Mouse (Mus musculus) activated CD4-positive, CD25-positive, alpha-beta regulatory T cell, adult 4 months (primary cell): ENCODE results near the gene S100a14. TPM values are rescaled to one million over a fixed set of nuclear protein-coding genes. Genes with fewer than 3 reads are reported as not detected.

ENCODE experiments used
- ATAC-seq: one replicate; pipeline ENCODE4 v1.8.0; 2017
- polyA plus RNA-seq, 2 experiments: library from polyadenylated mRNA; unstranded; fragments of 100-300 nt; shearing (Covaris generic); gene quantifications; one replicate each; pipeline ENCODE4 v1.2.1; 2017

Gene S100a14
- under 1 TPM in 1 of 2 experiments, not detected in 1; 0.47 TPM for polyA plus RNA-seq

DNA sequence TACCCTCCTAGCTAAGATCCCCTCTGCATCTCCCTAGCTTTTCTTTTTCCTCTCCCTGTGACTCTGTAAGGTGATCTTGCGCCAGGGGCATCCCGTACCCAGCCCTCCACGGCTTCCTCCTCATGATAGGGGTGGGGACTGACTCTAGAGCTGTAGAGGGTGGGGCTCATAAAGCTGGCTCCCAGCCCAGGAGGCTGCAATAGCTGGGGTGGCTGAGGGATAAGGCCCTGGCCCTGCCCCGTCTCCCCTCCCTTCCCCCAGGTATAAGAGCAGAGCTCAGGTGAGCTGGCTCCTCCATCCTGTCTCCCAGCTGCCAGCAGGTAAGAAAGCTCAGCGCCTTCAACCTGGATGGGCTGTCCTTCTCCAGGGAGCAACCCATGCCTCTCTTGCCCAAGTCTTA, at the start of gene S100a14:
TSS of gene S100a14 (plus strand) at position 277 of the 400 bp plus-strand sequence.
- no peak for ATAC-seq

DNA sequence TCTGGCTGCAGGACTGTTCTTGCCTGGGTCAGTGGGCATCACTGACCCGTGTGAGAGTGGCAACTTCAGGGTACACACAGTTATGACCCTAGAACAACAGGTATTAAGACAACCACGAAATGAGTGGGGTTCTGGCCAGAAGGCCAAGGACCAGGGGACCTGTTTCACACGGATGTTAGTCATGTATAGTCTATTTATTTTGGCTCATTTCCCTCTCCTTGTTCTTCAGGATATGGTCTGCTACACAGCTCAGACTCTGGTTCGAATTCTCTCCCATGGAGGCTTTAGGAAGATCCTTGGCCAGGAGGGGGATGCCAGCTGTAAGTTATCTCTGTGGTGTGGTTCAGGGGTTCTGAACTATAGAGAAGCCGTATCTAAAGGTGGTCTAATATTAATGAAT, 39.7 kb upstream of the S100a14 start:
- ATAC-seq, result no peak

DNA sequence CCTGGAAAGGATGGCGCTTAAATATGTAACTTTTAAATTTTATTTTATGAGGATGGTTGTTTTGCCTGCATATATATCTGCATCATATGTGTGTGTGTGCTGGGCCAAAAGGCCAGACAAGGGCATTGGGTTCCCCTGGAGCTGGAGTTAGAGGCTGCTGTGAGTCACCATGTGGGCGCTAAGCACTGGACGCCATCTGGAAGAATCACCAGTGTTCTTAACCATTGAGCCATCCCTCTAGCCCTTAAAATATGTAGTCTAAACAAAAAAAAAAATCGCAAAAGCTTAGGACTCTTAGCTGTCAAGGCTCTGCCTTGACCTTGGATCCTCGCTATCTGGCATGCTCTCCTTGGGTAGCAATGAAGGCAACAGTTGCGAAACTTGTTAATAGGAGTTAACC, 38.1 kb upstream of the S100a14 start:
- no peak for ATAC-seq

DNA sequence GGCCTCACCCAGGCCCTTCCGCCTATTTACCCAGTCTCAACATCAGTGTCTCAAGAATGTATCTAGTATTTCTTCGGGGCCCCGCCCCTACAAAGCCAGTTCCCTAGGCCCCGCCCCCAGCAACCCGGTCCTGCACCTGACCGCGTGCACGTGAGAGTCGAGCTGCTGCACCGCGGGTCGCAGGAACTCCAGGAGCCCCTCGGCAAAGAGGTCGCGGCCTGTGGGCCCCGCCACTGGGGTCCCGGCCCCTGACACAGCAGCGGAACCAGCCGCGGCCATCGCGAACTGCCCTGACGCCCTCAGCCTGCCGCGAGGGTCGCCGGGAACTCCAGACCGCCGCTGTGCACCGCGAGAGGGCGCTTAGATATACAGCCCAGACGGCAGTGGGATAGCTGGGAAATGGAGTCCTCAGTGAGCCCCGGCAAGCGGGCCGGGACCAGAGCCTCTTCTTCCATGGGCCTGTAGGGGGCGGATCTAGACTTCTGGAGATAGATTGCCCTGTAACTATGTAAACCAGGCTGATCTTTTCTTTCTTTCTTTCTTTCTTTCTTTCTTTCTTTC, 35.9 kb upstream of the S100a14 start, which contains the start of gene Snapin:
TSS of gene Snapin (minus strand) at position 338 of the 561 bp plus-strand sequence.
- peak; percentile 98 for ATAC-seq

DNA sequence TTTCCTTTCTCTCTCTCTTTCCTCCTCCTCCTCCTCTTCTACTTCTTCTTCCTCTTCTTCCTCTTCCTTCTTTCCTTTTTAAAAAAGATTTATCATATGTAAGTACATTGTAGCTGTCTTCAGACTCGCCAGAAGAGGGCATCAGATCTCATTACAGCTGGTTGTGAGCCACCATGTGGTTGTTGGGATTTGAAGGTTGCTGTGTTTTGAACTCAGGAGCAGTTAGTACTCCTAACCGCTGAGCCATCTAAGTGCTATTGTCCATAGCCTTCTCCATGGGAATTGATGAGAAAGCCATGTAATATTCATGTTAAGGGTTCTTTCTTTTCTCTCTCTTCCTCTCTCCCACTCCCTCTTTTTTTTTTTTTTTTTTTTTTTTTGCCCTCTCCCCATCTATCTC, 35.3 kb upstream of the S100a14 start:
- peak; percentile 29 for ATAC-seq

DNA sequence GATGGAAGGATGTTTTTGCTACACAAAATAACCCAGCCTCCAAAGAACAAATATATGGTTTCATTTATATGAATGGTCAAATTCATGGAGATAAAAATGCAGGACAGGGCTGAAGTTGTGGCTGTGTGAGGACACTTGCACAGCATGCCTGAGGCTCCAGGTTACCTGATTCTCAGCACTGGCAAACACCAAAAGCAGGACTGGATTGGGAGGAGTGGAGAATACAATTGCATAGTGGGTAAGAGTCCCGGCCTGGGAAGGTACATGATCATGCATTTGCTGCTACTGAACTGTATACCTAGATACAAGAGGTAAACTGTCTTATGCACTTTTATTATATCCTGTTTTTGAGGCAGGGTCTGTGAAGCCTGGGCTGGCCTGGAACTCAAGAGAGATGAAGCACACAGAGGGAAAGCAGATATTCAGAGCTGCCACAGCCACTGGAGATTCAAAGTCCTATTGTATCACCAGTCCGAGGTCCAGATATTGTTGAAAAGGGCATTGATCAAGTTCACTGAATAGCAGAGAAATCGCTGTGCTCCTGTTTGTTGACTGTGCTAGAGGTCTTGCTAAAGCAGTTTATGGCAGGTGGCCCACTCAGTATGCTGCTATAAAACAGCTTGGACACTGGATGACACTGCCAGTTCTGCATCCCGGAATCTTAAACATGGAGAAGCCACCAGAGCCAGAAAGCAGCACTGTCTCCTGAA, 32.7 kb upstream of the S100a14 start:
- ATAC-seq, result no peak

DNA sequence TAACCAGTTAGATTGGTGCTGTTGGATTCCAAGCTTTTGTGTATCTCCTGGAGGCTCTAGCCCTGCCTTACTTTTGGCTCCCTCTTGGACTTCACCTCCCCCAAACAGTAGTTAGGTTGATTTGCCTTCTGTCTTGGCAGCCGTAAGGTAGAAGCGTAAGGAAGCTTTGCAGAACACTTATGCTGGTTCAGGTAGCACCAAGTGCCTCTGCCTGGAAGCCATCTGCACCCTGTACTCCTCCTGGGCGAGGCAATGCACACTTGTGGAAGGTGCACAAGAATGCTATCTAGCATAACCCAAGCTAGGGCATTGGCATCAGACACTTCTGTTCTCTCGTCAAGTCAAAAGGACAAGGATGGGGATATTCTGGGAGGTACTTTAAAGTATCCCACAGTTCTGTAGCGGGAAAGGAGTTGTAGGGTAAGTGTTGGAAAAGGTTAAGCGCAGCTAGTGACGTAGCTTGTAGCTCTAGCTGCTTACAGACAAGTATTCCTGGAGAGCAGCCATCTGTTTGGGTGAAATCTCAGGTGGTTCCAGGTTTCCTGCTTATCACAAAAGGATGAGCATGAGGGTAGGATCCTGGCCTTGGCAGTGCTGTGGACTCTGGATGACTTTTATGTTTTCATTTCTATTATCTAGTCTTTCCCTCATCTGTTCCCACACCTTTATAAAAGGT, 30.7 kb upstream of the S100a14 start:
- ATAC-seq, result no peak

DNA sequence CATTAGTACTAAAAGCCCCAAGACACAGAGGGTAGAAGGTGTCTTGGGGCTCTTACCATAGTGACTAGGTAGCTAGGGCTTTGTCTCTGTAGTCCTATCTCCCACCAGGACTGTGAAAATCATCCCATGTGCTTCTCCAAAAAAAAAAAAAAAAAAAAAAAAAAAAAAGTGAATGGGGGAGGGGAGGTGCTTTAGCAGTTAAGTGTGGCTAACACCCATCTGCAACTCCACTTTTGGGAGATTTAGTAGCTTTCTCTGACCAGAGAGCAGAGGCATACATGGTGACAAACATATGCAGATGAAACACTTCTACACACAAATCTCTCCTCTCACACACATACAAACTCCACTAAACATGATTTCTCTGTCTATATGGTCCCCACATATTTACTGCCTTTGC, 29.1 kb upstream of the S100a14 start:
- ATAC-seq, result no peak

DNA sequence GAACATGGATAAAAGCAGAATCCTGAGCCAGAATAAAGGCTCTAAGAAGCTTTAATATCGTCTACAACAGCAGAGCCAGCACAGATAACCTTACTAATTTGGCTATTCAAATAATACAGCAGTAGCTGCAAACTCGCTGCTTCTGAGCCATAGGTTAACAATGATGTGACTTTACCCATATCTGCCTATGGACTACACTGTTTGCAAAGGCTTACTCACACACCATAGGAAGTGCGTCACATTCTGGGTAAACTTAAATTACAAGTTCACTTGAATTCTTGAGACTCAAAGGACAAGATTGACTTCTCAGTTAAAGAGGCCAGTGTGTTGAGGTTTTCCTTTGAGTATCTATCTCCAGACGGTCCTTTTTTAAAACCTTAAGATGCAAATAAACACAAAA, 23.2 kb upstream of the S100a14 start:
- no peak for ATAC-seq

DNA sequence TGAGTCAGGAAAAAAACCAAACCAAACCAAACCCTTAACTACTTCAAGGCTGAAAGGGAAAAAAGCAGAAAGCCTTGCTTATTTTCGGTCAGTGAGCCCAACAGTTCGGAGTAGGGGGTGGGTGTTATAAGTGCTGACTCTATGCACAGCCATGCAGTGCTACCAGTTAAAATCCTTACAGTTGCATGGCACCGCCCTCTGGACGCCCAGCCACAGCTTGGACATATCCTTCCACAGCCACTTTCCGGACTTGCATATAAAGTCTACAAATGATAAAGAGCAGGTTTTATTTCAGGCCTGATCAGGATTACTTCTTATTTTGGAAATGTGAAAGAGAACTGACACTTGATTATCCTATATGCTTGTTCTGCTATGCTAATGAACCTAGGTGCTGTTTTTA, 21.4 kb upstream of the S100a14 start:
- no peak for ATAC-seq

DNA sequence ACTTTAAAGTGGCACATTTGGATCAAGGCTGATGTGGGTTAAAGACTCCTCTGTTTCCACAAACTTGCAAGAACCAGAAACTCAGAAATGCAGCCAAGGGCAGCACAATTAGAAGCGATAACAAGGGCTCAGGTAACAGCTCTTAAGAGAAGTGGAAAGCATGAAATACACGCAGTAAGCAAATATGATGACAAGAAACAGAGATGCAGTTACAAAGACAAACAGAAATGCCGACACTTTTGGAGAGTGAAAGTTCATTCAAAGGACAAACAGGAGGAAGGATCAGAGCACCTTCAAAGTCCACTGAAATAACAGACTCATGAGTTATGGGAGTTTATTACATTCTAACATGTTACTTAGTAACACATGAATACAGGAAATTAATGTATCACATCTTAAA, 20.3 kb upstream of the S100a14 start:
- no peak for ATAC-seq

DNA sequence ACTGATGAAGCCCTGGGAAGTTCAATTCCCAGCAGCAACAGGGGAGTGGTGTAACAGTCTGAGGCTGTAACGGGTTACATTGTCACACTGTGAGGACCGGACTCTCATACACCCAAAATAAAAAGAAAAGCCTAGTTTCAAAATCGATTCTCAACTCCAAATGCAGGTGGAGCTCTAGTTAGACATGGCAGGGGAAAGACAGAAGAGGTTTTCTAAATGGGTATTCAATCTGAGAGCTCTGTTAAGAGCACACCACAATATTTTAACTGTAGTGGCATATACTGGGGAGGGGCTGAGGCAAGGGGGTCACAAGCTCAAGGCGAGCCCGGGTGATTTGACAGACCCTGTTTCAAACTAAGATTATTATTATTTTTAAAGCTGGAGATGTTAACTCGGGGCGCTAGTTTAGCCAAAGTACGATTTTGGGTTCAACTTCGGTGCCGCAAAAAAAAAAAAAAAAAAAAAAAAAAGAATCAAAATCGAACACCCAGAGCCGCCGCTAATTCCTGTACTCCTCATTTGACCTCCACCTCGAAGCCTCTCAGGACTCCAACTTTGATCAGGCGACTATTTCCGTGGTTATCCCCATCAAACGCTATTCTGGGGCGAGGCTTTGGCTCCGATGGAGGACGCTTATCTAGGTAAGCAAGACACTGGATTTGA, 18.2 kb upstream of the S100a14 start:
- no peak for ATAC-seq

DNA sequence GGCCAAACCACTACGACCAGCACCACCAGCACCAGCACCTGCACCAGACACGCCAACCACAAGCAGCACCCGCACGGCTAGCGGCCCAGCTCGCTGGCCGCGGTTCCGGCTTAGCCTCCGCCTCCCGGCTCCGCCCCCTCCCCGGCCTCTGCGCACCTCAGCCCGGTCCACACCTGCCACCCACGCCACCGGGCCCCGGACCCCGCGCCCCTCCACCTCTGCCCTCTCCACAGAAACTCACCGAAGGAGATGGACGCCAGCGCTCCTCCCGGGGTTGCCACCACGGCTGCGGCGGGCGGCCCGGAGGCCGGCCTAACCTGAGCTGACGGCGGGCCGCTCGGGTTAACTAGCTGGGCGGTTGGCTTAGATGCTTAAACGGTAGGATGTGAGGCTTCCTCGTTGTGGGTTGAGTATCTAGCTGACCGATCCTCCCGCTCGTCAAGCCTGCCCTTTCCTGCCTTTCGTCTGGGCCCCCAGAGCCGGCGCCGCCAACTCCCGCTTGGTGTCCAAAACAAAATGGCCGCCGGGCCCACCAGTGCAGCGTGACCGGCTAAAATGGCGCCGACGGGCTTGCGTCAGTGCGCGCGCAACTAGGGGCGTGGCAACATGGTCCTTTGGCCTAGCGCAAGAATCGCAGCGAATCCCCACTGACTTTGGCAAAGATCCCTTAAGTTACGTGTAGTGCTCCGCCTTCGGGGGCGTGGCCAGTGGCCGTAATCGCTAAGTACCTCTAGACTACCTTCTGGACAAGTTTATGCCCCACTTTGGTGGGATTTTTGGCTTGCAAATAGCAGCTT, 17.5 kb upstream of the S100a14 start, which contains the start of gene Chtop:
TSS of gene Chtop (minus strand) at position 549 of the 797 bp plus-strand sequence.
- peak; percentile 89 for ATAC-seq

DNA sequence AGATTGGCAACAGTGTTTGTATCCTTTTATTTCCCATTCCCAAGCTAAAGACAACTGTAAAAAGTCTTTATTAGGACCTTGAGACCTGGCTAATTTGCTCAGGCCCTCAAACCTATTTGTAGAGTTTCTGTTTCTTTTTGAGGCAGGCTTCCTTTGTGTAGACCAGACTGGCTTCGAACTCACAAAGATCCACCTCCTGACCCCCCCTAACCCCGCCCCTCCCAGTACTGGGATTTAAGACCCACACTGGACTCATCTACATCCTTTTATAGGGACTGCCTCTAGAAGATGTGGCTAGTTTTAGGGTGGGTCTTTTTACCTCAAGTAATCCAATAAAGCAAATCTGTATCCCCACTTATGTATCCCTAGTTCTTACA, 16.9 kb upstream of the S100a14 start:
- peak; percentile 22 for ATAC-seq

DNA sequence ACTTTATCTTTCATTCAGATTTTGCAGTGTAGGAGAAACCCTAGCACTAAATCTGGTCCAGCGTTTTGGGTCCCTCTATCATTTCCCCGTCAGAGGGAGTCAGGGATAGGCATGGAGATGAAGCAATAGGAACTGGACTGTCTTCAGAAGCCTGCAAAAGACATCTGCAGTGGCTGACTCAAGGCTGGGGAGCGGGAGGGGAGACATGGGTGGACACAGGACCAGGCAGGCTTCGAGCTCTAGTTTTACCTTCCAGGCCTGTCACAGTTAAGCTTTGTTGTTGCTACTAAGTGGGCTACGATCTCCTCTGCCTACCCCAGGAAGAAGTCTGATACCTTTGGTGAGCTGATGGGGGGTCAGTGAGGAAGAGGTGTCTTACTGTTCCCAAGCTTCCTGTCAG, 14.4 kb upstream of the S100a14 start:
- no peak for ATAC-seq

DNA sequence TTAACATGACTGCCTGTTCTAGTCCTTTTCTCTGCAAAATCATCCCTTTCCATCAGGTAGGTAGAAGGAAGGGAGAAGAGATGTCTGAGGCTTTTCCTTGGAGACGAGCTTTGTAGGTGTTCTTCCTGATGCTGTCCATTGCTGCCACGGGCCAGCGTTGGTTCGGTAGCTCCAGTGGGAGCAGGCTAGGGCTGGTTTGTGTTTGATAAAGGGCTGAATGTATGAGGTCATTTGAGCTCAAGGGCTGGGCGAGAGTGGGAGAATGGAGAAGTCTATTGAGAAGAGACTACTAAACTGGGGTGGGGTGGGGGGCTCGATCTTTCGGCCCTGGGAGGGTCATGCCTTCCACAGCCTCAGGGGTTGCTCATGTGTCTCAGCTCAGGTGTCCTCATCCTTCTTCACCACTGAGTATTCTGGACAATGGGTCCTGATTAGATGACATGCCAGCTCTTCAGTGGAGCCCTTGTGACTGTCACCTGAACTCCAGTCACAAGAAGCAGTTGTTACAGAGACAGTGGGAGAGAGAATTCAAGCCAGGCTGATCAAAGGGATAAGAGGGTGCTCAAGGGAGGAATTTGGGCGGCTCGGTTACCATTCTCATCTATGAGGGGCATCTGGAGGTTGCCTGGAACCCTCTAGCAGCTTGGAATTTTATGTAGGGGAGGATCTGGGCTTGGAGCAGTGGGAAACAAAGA, 13.6 kb upstream of the S100a14 start:
- ATAC-seq, result no peak

DNA sequence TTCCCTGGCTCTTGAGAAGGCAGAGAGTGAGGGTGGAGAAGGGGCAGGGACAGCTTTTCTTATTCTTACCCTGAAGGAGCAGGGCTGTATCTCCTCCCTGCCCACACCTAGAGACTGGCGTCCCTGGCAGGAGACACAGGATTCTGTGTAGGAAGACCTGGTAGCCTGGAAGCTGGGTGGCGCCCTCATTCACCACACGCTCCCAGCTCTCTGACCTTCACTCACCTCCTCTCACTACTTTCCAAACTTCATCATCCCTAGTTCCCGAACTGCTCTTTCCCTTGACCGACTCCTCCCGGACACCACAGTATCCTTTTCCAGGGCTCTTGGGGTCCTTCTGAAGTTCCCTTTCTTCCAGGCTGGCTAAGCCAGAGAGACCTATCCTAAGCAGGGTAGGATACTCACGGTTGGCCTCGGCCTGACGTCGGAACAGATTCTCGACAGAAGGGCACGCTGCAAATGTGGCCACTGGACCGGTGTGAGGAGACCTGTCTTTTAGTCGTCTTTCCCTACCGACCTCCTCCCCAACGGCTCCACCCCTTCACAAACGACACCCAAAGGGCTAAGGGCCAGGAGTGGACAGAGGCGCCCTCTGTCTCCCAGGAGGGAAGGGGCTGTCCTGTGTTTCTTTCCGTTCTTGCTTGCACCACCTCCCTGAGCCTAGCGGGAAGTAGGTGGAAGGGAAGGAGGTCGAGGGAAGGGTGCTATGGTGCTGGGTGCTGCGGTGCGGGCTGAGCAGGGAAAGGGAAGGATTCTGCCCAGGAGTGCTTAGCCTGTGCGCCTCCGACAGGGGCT, 12.7 kb upstream of the S100a14 start, which contains the start of the genes S100a1 and S100a13:
TSS of gene S100a1 (minus strand) at position 597 of the 795 bp plus-strand sequence.
TSS of gene S100a13 (plus strand) at position 640 of the 795 bp plus-strand sequence.
- ATAC-seq, result peak; percentile 16

DNA sequence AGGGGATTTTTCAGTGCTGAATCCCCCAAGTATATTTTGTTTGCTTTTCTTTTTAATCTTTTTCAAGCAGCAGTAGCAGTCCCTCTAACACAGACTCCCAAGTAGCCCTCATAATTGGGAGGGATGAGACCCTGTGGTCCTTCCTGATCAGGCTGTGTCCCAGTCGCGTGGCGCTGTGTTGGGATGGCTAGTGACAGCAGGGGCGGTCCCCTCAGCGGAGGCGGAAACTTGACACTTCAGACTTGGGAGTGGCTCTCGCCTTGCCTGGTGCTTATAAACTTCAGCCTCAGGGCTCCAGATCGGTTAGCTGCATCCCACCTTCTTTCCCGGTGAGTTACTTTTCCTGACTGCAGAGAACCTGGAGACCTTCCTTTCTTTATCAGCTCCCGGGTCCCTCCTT, 12.0 kb upstream of the S100a14 start:
- peak; percentile 91 for ATAC-seq

DNA sequence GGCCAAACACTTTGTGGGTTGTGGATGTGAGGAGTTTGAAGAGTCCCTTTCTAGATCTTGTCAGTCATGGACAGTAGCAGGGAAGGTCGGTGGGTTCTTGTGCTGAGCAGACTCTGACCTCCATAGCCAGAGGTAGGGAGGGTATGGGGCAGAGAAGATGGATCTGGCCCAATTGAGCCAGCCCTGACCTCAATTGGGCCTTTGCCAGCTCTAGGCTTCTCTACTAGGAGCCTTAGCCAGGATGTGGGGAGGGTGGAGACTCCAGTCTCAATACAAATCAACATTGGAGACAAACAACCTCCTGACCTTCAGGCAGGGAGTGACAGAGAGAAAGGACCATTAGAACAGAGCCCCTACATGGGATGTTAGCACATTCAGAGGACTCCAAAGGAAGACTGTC, 11.4 kb upstream of the S100a14 start:
- ATAC-seq, result no peak

DNA sequence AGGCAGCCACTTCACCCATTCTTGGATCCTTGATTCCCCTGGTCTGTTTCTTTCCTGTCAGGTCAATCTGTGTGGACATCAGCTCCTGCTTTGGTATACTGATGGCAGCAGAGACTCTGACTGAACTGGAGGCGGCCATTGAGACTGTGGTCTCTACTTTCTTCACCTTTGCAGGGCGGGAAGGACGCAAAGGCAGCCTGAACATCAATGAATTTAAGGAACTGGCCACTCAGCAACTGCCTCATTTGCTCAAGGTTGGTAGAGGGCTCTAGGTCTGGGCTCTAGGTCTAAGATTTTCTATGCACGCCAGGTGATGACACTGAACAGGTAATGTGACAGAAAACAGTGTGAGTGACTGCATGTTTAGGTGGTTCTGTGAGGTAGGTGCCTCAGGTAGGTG, 10.9 kb upstream of the S100a14 start:
- ATAC-seq, result no peak

DNA sequence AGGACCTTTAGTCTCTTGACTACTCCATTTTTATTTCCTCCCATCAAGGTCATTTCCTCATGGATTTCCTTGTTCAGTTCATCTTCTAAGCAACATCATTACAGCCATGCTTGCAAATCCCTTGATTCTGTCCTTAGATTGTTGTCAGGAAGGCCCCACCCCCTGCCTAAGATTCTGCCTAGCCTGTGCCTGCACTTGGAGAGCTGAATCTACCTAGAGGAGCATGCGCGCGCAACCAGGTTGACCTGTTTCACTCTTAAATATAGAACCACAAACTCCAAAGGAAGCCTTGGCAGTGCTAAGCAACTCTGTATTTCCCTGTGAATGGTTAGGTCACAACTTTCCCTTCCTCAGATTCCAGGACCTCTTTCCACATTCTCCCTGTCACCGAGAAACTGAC, 8.9 kb upstream of the S100a14 start:
- no peak for ATAC-seq
